Mouse (Mus musculus) kidney, adult 2 months (tissue): Measurements from ENCODE around the gene Gm20503.

Source experiments
- CTCF ChIP-seq: fragments of 200-500 bp; conservative IDR thresholded peaks from 2 replicates; pipeline ENCODE4 v1.5.1; 2011; ENCODE audit warnings: low read depth, mild to moderate bottlenecking, control low read depth, low read length, moderate library complexity, mixed read lengths; ENCODE audit not compliant: insufficient read depth, insufficient read length
- POLR2A ChIP-seq: fragments of 200-500 bp; IDR thresholded peaks from one replicate; pipeline ENCODE4 v1.6.1; 2011; ENCODE audit warnings: low read depth, low read length, control low read depth

DNA sequence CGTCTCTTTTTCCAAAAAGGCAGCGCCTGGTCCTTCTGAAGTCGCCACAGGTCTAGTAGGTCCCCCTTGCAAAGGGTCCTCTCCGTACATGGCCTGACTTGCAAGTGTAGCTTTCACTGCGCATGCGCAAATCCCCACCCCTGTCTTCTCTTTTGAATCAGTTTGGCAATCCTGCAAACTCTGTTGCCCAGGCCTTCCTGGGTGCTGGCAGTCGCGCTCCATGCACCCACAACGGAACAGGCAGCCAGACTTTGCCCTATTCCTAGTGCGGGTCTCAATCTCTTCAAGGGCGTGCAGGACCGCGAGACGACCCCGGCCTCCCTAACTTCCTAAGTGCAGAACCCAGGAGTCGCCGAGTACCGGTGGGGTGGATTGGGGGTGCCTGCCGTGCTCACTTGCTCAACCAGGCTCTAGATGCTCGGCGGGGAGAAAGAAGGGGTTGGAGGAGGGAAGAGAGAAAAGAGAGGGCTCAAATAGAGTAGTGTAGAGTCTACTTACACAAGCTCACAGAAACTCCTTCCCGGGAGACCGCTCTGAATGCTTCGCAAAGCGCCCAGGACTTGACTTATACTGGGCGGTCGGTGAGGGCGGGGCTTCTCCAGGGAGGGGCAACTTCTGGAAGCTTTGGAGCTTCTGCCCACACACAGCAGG, 16.3 kb upstream of the Gm20503 start, which contains the start of gene Ptgr1:
- TF ChIP-seq CTCF (no peak), POLR2A (no peak)
